Mouse (Mus musculus) cerebellum, adult 8-10 months (tissue): ENCODE measurements around the gene Wars.
"Not testable (repeated sequence)": the region's sequence is repeated elsewhere in the genome, so short reads cannot be mapped to it uniquely, and the experiment has no call there.

Experiments used
- DNase-seq: peaks from one replicate; pipeline ENCODE4 v3.0.0; 2022

Gene Wars

DNA sequence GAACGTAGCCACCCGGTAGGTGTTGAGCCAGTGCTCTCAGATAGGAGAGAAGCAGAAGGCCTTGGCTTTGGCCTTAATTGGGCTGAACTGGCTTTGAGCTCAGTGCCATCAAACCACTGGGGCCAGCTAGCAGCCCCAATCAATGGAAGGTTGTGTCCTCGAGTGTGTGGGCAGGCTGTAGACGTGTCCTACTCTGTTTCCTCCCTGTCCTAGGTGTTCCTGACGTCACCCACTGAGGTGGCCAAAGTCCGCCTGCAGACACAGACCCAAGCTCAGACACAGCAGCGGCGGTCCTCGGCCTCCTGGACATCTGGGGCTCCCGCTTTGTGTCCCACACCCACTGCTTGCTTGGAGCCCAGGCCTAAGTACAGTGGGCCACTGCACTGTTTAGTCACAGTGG is 38.9 kb downstream of the Wars start:
- DNase-seq, result no peak

DNA sequence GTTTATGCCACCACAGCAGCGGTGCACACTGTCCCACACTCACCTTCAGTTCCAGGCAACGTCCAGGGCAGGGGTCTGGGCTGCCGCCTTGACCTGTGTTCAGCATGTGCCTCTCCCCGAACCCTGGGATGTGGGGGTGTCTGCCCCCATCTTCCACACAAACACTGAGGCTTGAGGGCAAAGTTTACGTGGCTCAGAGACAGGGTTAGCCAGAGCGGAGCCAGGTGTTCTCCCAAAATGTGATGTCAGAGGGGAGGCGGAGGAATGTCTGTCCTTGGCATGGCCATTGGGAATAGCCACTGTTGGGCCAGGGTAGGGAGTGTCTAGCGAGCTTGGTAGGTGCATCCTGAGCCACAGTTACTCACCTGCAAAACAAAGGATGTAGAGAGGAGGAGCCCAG is 41.2 kb downstream of the Wars start:
- DNase-seq, result no peak

DNA sequence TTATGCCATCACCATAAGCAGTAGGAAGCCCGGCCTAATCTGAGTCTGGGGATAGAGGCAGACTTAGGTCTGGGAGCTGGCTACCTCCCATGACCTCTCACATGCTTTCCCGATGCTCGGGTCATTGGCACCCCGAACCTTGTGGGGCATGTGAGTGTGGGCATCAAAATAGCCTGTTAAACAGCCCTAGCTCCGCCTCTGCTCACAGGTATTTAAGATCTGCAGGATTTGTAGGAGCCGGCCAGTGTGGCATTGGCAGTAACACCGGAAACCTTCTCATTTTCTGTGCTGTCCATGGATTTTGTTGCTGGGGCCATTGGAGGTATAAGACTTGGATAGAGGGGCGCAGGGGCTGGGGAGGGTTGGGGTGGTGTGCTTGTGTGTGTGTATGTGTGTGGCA is 43.1 kb downstream of the Wars start:
- DNase-seq, result no peak

DNA sequence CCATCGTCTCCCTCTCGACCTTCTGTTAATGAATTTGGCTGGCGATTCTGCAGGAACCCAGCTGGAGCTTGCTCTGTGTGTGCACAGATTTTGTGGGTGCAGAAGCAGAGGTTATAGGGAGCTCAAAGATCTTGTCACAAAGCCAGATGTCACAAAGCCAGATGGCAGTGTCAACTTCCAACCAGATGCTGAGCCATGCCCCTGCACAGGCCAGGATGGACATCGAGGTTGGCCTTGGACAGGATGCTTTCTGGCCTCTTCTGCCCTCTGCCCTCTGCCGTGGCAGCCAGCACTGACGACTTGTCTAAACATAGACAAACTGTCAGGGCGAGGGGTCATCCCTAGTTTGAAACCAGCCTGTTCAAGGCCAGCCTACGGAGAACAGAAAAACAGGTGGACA is 43.8 kb downstream of the Wars start:
- no peak for DNase-seq

DNA sequence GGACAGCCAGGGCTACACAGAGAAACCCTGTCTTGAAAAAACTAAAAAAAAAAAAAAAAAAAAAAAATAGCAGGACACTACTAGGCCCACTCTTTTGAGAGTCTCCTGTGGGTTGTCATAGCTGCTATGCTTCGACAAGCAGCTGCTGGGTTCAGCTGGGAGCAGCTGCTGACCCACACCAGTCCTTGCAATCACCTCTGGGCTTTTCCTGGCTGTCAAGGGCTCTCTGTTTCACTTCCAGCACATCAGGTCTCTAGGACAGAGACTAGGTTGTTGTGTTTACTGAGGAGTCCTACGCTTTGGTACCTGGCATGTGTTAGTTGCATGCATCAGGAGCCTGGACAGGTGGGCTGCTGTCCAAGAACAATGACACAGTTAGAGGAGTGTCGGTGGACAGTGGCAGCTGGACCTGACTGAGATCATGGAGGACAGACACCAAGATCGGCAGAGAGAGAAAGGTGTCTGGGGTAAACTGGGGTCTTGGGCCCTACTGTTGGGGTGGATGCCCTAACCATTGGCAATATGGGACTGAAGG is 44.4 kb downstream of the Wars start:
- DNase-seq, result no peak

DNA sequence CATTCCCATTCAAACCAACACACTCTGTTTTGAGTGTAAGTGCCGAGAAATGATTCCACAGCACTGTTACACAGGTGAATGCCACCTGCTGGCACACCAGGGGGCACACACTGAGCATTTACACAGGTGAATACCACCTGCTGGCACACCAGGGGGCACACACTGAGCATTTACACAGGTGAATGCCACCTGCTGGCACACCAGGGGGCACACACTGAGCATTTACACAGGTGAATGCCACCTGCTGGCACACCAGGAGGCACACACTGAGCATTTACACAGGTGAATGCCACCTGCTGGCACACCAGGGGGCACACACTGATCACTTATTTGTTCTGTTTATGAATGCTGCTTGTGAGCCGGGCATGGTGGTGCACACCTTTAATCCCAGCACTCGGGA is 45.9 kb downstream of the Wars start:
- DNase-seq, result not testable (repeated sequence)

DNA sequence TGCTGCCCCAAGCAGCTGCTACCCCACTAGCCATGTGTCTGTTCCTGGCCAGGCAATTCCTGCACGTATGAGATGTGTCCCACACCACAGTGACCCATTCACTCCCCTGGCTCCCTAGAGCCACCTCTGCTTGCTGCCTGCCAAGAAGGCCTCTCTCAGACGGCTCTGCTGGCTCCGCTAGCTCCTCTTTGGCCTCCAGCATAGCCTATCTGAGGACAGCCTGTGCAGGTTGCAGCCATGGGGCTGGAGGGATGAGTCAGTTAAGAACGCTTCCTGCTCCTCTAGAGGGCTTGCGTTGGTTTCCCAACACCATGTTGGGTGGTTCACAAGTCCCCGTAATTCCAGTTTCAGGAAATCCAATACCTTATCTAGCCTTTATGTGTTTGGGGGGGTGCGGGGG is 51.3 kb downstream of the Wars start:
- DNase-seq, result no peak

DNA sequence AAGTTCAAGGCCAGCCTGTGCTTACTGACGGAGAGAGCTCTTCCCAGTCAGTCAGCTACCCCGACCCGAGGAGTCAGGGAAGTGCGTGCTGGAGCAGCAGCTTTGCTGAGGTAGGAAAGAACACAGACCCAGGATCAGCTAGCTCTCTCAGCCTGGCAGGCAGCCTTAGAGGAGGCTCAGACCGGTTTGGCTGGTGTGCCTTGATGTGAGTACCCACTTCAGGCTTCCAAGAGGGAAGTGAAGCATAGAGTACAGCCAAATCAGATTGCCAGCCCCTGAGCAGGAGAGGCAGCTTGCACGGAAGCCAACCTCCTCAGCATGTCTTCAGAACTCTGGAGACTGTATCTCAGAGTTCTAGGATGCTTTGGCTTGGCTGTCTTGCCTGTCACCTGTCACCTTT is 52.8 kb downstream of the Wars start:
- no peak for DNase-seq

DNA sequence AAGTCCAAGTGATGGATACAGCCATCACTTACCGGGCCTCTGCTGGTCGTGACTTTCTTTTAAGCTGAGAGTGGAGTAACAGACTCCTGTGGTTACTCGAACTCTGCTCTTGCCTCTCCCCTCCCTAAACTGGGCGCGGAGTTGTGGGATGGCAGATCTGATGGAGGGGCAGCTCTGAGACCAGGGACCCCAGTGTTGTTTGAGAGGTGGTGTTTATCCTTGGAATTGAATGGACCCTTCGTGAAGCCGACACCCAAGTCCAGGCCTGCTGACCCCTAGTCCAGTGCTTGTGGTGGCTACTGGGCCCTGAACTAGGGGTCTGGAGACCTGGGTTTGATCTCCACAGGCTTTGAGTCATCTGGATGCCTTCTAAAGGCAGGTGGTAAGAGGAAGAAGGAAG is 57.3 kb downstream of the Wars start:
- DNase-seq, result no peak

DNA sequence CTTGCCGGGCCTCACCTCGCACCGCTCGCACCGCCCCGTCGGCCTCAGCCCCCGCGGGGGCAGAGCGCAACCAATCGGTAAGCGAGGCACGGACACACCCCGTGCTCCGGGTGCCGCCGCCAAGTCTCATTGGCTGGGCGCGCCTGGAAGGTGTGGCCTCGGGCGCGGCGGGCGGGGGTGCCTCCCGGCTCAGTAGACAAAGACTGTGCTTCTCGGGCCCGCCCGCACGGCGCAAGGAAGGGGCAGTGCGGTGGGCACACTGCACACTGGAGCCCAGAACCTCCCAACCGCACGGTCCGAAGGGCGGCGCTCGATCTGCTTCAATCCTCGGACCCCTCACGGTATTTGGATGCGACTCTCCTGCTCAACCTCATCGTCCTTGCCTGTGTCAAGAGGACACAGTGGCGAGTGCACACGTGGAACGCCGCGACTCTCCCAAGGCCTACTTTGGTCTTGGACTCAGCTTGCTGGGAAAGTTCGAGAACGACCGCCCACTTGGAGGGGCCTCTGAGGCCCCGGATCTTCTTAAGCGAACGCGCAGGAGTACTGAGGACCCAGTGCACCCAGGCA is 58.0 kb downstream of the Wars start, which contains the start of the genes Slc25a29 and Slc25a47:
Gene Slc25a29, minus strand, starts transcription at position 44 of the 570 bp plus-strand sequence.
Gene Slc25a47, plus strand, starts transcription at position 207 of the 570 bp plus-strand sequence.
- DNase-seq, result peak; percentile 97

DNA sequence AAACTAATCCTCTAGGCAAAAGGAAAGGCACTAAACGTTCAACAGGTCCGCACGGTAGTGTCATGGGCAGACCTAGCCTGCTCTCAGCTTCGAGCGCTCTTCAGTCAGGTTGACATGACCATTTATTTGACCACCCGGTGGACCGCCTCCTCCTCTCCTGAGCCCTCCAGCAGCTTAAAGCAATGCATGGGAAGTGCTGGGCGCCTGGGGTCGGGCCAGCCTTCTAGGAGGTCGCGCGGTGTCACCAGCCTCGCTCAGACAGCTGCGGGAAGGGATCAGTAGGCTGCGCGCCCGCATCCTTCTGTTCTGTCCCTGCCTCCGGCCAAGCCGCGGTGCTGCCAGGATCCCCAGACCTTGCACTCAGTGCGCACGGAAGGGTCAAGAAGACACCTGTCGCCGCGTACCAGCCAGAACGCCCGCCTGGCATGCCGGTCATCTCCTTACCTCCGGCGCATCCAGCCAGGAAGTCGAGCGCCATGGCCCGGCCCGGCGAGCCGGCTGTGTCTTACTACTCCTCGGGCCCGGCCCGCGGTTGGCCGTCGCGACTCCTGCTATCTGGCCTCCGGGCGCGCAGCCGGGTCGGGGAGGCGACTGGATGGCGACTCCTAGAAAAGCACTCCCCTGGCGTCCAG is 58.6 kb downstream of the Wars start:
- no peak for DNase-seq

DNA sequence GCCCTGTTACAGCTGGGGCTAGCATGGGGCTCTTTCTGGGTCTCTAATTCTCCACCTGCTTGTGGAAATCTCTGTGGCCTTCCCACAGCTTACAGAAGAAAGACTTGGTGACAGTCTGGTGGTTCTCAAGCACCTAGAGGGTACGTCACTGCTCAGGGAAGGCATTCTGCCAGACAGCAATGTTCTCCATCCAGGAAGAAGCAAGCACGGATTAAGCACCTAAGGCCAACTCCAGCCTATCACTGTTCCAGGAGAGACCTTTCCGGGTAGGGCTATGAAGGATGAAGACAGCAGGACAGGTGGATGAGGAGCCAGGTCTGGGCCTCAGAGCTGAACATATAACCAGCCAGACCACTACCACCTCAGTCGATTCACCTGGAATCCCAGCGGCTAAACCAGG is 59.2 kb downstream of the Wars start:
- DNase-seq, result peak; percentile 52

DNA sequence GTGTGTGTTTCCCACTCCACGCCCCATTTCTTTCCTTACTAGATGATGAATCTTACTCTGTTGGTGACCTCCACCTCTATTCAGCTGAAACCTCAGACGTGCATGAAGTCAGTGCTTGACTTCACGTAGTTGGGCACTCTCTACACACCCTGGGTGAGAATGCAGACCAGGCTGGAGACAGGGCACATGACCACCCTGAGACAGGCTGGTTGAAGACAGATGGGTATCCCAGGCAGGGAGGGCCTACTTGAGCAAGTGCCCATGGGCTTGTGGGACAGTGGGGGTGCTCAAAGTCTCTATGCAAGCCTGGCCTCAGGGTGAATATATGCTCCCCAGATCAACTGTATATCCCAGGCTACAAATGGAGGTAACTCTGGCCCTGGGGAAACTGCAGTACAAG is 59.6 kb downstream of the Wars start:
- peak; percentile 33 for DNase-seq

DNA sequence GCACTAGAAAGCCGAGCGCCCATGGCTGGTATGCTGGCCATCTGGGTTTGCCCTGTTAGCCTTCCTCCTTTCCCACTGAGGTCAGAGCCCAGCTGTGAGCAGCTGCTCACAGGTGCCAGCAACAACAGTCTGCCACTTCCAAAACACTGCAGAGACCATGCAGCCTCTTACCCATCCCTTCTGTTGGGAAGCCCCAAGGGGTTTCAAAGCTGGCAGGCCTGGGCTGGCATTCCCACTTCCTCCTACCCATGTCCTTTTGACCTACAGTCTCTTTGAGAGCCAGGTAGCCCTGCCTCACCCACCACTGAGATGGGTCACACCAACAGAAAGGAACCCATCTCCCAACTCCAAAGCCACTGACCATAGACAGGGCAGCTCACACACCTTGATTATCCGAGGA is 60.6 kb downstream of the Wars start:
- no peak for DNase-seq

DNA sequence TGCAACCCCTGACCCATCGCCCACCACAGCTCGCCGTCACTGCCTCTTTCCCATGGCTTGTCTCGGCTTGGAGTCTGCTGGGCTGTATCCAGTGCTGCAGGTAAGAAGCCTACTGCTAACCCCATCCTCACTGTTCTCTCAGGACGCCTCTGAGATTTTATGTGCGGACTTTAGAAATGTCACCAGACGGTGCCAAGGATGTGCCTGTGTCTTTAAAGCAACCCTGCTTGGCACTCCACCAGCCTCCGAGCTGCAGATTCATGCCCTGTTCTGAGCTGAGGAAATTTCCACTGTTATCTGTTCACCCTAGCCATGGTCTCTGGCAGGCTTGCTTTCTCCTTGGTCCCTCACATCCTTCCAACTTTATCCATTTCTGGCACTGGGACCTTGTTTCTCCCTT is 61.1 kb downstream of the Wars start:
- peak; percentile 68 for DNase-seq

DNA sequence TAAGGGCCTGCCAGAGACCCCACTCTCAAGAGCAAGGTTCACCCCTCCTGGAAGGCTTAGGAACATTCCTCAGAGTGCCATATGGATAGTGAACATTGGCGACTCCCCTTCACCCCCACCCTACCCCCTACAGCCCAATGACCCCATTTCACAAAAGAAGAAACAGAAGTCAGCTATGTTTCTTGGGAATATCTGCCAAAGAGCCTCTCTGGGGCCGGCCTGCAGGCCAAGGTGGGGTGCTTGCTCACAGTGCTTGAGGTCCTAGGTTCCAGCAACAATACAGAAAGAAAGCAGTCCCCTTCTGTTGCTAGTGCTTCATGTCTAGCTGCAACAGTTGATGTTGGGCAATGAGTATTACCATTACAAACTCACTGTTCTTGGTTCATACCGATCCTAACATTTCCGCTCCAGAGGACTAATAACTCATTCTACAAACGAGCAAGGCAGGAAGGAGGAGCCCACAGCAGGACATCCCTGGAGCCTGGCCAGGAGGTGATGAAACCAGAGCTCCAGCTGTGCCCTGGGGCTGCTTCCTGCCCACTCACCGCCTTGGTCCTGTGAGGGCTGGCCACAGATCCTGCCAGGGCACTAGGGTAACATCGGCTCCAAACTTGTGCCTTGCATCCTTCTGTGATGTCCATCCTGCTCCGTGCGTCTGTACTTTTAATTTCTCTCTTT is 61.9 kb downstream of the Wars start:
- DNase-seq, result peak; percentile 62

DNA sequence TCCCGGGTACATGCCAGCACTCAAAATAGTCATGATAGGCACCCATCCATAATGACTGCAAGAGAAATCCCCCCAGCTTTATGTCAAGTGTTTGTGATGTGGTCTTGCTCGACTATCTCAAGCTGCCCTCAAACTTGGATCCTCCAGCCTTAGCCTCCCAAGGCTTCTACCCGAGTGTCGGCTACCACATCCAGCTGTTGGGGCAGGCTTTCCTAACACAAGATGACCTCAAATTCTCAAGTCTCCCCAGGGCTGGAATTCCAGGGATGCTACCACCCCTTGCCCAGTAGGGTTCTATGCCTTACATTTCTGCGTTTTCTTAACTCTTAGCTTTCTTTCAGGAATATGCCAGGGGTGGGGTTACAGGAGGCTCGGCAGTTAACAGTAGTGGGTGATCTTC is 63.6 kb downstream of the Wars start:
- DNase-seq, result no peak

DNA sequence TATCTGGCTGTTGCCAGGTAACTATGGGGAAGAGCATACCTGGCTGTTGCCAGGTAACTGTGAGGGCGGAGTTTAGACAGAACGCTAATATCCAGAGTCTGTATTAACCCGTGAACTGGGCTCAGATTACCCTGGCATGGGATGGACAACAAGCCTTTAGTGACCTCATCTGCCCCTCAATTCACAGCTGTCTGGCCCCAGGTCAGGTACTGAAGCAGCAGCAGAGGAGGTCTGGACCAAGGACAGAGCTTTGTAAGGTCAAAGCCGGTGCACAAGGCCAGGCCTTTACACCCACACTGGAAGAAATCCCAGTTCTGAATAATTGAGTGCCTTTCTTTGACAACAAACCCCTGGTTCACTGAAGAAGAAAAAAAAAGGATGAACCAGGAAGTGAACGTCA is 64.3 kb downstream of the Wars start:
- no peak for DNase-seq

DNA sequence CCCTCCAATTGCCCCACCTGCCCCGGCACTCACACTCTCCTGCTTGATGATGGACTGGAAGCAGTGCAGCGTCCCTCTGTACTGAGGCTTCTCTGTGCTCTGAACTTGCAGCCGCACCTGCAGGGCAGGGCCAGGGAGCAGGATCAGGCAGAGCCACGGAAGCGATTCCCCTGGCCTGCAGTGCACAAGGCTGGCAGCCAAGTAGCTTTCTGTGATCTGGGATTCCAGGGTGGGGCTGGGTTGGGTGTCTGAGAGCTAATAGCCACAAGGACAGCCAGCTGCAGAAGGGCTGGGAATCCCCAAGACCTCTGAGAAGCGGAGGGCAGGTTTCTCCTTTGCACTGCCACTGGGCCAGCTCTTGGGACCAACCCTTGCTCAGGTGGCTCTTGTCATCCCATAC is 66.3 kb downstream of the Wars start:
- peak; percentile 32 for DNase-seq

DNA sequence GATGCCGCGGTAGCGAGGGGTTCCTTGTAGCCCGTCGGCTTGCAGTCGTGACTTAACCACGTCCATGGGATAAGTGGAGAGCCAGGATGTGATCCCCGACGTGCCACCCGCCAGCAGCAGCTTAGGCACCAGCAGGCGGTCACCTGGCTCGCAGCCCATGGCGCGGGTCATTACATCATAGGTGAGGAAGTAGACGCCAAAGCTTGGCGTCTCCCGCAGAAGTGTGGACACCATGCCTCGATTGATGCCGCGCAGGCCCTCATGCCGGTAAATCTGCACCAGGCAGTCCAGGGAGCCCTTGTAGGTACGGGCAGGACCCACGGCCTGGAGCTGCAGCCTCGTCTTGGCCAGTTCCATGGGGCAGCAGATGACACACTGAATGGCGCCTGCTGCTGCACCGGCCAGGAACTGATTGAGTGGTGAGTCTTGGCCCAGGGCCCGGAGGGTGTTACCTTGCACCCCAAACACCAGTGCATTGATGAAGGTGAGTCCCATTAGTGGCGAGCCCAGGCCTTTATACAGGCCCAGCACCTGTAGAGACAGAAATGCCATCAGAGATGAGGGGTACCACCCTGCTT is 66.9 kb downstream of the Wars start:
- peak; percentile 80 for DNase-seq

DNA sequence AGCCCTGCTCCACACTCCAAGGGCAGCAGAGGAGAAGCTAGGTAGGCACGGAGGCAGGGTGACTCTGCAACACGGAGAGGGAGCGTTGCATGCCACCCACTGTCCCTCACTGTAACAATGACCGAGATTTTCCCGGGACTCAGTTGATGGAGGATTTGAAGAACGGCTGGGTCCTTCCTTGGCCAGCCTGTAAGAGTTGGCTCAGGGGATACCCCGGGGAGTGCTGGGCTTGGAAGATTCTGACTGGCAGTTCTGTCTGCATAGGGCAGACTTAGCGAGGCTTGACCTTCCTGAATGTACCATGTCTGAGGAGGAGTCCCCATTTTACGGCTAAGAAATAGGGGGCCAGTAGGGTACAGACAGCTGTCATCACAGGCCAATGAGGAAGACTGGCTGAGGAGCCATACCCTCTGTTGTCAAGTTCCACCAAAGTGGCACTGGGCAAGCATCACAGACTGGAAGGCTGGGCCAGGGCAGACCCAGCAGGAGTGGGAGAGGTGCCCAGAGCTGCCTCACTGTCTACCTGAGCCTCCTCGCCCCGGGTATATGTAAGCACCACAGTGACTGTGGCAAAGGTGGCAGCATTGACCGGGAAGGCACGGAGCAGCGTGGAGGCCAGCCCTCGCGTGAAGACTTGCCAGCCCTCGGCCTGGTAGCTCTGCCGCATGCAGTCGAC is 67.6 kb downstream of the Wars start:
- DNase-seq, result peak; percentile 88

DNA sequence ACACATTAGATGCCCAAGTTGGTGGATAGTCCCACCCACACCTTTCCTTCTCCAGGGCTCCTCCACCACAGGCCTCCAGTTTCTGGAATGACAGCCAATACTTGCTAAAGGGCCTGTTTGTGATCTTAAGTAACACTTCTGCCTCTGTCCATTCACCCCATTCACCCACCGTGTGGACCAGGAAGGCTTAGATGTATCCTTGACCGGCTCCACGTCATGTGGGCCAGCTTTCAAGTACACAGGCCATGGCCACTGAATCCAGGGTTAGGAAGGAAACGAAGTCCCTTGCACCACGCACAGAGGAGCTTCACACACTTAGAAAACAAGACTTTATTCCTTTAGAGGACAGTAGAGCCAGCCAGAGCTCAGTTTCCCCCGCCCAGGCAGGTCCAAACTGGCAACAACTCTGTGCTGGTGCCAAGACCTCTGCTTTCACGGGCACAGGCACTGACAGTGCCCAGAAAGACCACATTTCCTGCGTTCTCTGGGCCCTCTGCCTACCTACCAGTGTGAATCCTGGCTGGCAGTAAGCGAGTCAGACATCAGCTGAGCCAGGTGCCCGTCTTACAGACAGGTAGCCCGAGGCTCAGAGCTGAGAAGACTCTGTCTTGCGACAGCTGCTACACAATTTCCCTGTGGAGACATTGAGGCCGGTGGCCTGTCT is 68.3 kb downstream of the Wars start:
- DNase-seq, result no peak
